Mouse (Mus musculus) left cerebral cortex, adult 2 months (tissue): ENCODE measurements around the gene Lamb3. TPM values are rescaled to one million over a fixed set of nuclear protein-coding genes. Genes with fewer than 3 reads are reported as not detected.

Source experiments
- DNase-seq, 2 experiments: peaks; one replicate each; pipeline ENCODE4 v3.0.0; 2021 to 2022; ENCODE audit warnings: low spot score in 2 of 2, mixed read lengths in 1 of 2; ENCODE audit errors: extremely low spot score in 1 of 2
- H3K27ac ChIP-seq: fragments of 200-600 bp; 2 replicates; pipeline ENCODE4 v1.8.1; 2022
- H3K4me3 ChIP-seq: fragments of 200-600 bp; 2 replicates; pipeline ENCODE4 v1.8.1; 2022
- CTCF ChIP-seq: fragments of 200-600 bp; IDR thresholded peaks from 2 replicates; pipeline ENCODE4 v1.8.1; 2022; ENCODE audit warnings: antibody characterized with exemption, mild to moderate bottlenecking, moderate library complexity
- intact Hi-C: fragments of 180-260 bp; cut with DNase I; formaldehyde crosslinking; loops from one replicate; pipeline ENCODE4 v1.15.1; 2025
- total RNA-seq, 2 experiments: library from RNA; stranded (reverse); gene quantifications; 2 replicates each; pipeline ENCODE4 v1.2.3; 2021

Lamb3 gene
- total RNA-seq, 2 experiments from 2014 or later: 0.97 to 1.1 TPM

DNA sequence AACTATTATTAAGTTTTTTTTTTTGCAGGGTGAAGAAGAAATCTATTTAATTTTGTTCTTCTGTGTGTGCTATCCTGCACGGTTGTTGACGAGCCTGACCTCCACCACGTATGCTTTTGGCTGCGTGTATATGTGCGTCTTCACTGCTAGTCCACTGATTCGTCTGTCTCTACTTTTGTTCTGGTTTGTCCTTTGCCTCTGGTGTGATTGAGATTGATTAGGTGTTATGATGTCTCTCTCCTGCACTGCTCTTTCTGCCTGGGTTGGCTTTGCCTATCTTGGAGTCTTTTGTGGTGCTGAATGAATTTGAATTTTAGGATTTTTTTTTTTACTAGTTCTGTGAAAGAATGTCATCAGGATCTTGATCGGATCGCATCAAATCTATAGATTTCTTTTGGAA is 47.5 kb downstream of the Lamb3 start:
- Histone ChIP-seq H3K4me3 (no peak overlapping the region), H3K27ac (no peak overlapping the region)
- intact Hi-C loops: loop anchor here (1.0 to 2.0 kb wide), 2 partner anchors 68 to 128 kb away; no protein-coding TSS in a partner anchor
- no peak for DNase-seq
- no peak for TF ChIP-seq CTCF

DNA sequence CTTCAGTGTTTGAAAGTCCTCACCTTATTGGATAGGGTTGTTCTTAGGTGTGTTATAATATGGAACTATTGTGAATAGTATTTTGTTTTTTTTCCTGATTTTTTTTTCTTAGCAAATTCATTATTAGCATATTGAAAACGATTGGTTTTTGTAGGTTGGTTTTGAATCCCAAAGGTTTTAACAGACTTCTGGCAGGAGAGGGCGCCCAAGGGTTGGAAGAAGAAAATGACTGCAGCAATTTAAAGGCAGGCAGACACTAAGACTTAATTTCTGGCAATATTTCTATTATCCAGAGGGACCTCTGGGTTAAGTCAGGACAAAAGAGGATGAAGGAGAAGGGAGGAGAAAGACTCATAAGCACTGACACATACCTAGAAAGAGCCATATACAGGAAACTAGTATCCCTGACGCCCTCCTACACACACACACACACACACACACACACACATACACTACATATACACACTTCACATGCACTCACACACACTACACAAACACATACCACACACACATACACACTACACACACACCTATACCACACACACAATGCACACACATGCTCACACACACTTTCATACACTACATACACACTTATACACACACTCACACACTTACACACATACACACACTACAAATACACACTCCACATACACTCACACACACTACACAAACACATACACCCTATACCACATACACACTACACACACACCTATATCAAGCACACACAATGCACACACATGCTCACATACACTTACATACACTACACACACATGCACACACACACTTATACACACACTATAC is 48.2 kb downstream of the Lamb3 start:
- DNase-seq: peak; percentile 73 to 79
- Histone ChIP-seq H3K4me3 (no peak overlapping the region), H3K27ac (no peak overlapping the region)
- intact Hi-C loops: loop anchor here (1.0 to 2.0 kb wide), 2 partner anchors 68 to 127 kb away; no protein-coding TSS in a partner anchor
- TF ChIP-seq CTCF: peak; percentile 76

DNA sequence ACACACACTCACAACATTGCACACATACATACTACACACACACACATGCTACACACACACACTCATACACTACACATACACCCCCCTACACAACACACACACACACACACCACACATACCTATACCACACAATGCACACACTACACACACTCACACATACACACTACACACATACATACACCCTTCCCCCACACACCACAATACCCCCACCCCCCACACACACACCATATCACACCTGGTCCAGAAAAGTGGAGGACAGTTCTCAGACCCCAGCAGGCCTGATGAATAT is 48.7 kb downstream of the Lamb3 start:
- no peak for DNase-seq
- Histone ChIP-seq H3K27ac (no peak overlapping the region), H3K4me3 (no peak overlapping the region)
- intact Hi-C loops: no loop called here
- TF ChIP-seq CTCF: no peak

DNA sequence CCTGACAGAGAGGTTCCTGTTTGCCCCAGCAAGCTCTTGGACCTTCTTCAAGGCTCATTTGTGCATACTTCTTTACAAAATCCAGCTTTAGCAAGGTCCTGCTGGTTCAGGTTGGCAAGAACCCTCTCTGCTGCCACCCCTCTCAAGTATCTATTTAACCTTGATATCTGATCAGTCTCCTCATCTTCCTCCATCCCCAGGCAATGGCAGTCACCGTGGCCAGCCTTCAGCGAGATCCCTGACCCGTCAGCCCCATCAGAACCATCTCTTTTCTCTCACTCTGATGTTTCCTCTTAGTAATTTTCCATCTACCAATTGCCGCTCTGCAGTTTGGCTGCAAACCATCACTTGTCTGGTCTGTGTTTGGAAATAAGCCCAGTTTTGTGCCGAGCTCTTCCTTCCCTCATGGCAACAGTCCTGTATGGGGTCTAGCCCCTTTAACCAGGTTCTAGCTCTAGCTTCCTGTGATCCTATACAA is 49.2 kb downstream of the Lamb3 start:
- peak overlapping the region; percentile 30; the same call in 1 of the 2 replicates for H3K27ac ChIP-seq
- no peak for TF ChIP-seq CTCF
- no peak for DNase-seq
- no peak overlapping the region for H3K4me3 ChIP-seq
- intact Hi-C loops: no loop called here

DNA sequence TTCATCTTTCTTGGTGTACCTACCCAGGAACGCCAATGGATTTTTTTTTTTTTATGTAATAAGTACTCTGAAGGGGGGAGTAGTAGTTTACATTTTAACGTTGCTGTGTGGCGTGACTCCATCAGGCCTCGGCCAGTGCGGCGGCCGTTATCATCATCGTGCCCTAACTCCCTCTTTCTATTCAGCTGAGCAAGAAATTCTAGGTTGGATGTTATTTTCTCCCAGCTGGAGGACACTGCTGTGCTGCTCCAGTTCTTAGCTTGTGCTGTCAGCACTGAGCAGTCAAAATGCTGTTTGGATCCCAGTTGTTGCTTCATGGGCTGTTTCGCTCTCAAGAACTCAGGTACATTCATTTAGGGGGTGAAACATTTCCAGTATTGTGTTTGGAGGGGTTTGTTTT is 52.1 kb downstream of the Lamb3 start:
- intact Hi-C loops: no loop called here
- no peak overlapping the region for H3K27ac ChIP-seq
- no peak overlapping the region for H3K4me3 ChIP-seq
- no peak for TF ChIP-seq CTCF
- DNase-seq: no peak

DNA sequence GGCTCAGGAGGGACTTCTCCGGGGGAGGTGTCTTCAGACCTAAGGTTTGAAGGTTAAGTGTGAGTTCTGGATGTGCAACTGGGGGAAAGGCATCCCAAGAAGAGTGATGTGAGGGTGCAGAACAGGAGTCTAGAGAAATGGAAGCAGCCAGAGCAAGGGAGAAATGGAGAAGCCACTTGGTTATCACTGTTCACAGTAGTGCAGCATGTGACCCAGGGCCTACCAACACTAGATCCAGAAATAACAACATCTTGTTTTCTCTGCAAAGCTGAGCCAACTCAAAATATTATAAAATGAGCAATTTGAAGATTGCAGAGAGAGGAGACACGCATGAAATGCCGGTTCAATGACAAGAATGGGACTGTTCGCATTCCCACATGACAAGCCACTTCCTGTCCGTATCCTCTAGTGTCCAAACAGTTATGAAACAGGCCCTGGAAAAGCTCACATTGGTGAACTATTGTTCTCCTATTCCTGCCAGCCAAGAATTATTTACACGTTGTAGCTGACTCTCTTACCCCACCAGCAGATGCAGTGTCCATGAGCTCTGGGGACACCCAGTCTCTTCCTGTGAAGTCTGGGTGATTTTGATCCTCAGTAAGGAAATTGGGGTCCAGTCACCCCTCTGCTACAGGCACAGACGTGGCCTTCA is 54.5 kb downstream of the Lamb3 start:
- intact Hi-C loops: no loop called here
- no peak overlapping the region for H3K4me3 ChIP-seq
- peak overlapping the region; percentile 0; the same call in 1 of the 2 replicates for H3K27ac ChIP-seq
- DNase-seq: no peak
- no peak for TF ChIP-seq CTCF

DNA sequence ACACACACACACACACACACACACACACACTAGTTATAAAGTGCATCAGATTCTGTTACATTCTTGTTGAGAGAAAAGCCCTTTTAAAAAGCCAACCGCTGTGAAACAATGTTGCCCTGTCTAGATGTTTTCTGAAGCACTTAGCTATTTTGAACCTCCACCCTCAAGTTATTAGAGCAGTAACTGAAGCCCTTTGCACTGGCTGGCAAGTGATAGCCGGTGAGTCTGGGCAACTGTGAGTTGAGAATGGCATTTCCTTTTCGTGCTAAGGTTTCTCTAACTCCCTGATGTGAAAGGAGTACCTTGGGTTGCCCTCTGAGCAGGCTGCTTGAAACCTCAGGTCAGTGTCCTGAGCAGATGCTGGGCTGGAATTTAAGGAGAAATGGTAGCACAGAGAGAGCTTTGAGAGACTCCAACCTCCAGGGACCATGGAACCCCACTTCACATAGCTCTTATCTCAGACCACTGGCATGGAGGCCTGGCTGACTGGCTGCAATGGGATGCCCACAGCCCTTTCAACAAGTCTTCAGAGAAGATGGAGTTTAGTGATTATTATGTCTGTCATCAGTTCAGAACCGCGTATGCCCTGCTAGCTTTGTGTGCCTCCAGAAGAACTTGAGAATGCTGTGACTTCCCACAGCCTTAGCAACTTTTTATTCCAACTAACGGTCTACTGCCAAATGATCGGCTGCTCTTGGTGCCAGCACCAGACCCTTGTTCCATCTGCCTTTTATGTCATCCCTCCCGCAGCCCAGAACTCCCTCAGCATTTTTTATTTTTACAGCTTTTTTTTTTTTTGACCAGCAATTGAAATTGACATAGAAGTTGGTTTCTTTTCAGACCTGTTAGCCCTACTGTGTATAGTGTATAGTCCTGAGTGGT is 55.8 kb downstream of the Lamb3 start:
- intact Hi-C loops: no loop called here
- H3K27ac ChIP-seq: no peak overlapping the region
- no peak for TF ChIP-seq CTCF
- no peak for DNase-seq
- no peak overlapping the region for H3K4me3 ChIP-seq

DNA sequence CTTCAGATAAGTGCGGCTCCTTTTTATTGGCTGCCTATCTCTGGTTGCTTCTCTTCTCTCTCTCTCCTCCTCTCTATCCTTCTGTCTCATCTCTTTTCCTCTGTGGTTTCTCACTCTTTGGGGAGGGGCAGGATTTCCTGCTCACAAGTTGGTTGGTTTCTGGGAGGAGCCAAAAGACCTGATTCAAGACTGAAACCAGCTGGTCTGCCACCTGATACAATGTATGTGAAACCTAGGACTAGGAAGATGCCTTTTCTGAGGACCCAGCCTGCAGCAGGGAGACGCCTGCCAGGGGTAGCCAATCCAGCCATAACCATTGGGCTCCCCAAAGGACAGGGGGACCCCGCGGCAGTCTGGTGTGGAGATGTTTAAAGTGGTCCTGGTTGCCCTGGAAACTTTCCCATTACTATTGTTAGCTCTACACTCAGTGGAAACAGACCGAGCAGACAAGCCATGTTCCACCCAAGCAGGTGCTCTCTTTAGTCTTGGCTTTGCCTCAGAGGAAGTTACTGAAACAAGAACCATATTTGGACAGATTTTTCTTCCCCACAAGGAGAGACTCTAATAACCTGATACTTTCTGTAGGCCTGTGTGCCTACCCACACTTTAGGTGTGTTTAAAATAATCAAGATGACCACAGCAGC is 56.6 kb downstream of the Lamb3 start, which contains the start of gene Hsd11b1:
TSS of gene Hsd11b1 (minus strand) at position 121 of the 644 bp plus-strand sequence.
- intact Hi-C loops: no loop called here

DNA sequence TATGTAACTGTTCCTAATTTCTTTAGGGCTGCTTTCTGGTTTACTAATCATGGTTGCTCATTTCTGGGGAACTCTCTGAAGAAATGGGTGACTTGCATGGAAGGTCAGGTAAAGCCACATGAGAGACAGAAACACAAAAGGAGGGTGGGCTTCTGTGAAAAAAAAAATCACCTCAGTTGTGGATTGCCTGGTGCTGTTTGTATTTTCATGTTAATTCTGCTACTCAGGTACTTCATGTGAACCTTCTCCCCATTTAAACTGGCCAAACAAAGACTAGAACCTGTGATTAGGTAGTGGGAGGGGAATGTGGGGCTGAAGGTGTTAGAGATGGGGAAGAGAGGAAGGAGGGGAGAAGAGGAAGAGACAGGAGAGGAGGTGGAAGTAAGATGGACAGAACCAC is 58.2 kb downstream of the Lamb3 start:
- DNase-seq: no peak
- Histone ChIP-seq H3K27ac (no peak overlapping the region), H3K4me3 (no peak overlapping the region)
- no peak for TF ChIP-seq CTCF
- intact Hi-C loops: no loop called here

More for the DNA sequence above, 56.6 kb downstream of the Lamb3 start, which contains the start of gene Hsd11b1:
- TF ChIP-seq CTCF: no peak
- DNase-seq: no peak
- H3K4me3 ChIP-seq: no peak within 1 kb of the TSS
- no peak within 1 kb of the TSS for H3K27ac ChIP-seq

DNA sequence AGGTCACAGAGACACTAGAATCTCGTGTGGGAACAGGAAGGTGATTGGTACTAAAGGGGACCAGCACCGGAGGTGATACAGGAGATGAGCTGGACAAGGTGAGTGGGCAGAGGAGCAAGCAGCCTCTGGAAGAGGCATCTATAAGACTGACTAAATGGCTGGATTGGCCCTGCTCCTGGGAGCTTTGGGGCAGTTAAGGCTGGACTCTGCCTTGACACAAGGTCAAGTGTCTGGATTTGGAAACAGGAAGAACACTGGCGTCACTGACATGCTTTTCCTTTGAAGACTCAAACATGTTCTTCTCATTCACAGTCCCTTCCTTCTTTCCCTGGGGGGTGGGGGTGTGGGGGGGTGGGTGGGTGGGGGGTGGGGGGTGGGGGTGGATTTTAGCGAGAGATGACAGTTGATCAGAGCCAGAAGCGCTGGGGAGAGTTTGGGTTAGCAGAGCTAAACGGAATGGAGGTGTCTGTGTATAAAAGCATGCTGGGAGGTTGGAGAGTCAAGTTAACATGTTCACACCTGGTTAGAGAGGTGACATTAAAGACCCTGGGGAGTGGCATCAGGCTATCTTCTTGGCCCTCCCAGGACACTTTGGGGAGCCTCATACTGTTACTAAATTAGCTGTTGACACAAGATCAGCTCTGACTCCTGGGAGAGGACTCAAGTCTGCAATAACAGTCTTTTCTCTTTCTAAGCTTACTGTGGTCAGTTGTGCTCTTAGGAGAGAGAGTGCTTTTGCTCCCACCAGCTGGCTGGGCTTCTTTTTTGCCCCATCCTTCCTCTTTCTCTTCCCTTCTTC is 63.7 kb downstream of the Lamb3 start:
- intact Hi-C loops: no loop called here
- no peak for TF ChIP-seq CTCF
- no peak for DNase-seq
- Histone ChIP-seq H3K4me3 (no peak overlapping the region; the same call in 1 of the 2 replicates), H3K27ac (no peak overlapping the region; the same call in 1 of the 2 replicates)
